Mouse (Mus musculus) neural tube, embryonic 12.5 days (tissue): ENCODE data around the gene Usp24. TPM values are rescaled to one million over a fixed set of nuclear protein-coding genes. Genes with fewer than 3 reads are reported as not detected.

ENCODE experiments used
- ATAC-seq: fragments of 200-750 bp; cut with Nextera tagmentation; 2 replicates; pipeline ENCODE4 v1.8.0; 2017; ENCODE audit warnings: low read depth, mild to moderate bottlenecking, moderate TSS enrichment, moderate library complexity; ENCODE audit not compliant: low FRiP score
- H3K27ac ChIP-seq: fragments of 300-500 bp; sonication (generic); 2 replicates; pipeline ENCODE4 v1.5.1; 2016
- H3K27me3 ChIP-seq: fragments of 300-500 bp; sonication (generic); replicated peaks from 2 replicates; pipeline ENCODE4 v1.6.1; 2016; ENCODE audit warnings: mild to moderate bottlenecking
- H3K36me3 ChIP-seq: fragments of 300-500 bp; sonication (generic); 2 replicates; pipeline ENCODE4 v1.6.1; 2016; ENCODE audit warnings: mild to moderate bottlenecking
- H3K4me1 ChIP-seq: fragments of 300-500 bp; sonication (generic); 2 replicates; pipeline ENCODE4 v1.6.1; 2016
- H3K4me2 ChIP-seq: fragments of 300-500 bp; sonication (generic); replicated peaks from 2 replicates; pipeline ENCODE4 v1.6.1; 2016; ENCODE audit warnings: mild to moderate bottlenecking
- H3K4me3 ChIP-seq: fragments of 300-500 bp; sonication (generic); 2 replicates; pipeline ENCODE4 v1.5.1; 2016
- H3K9ac ChIP-seq: fragments of 300-500 bp; sonication (generic); 2 replicates; pipeline ENCODE4 v1.6.1; 2016; ENCODE audit warnings: mild to moderate bottlenecking
- H3K9me3 ChIP-seq: fragments of 300-500 bp; sonication (generic); 2 replicates; pipeline ENCODE4 v1.6.1; 2016; ENCODE audit warnings: mild to moderate bottlenecking
- WGBS: fragments of 180-500 bp; shearing (Covaris S2); methylation state at CpG from one replicate; pipeline ENCODE4 v1.1.7; 2016; 5-methylcytosine and 5-hydroxymethylcytosine counted together
- polyA plus RNA-seq: library from polyadenylated mRNA; unstranded; fragments of >200 nt; fragmentation: Nextera tagmentation; extraction: Ambion mirVana; gene quantifications from 2 replicates; pipeline ENCODE4 v1.2.1, GENCODE M21; 2016

The Usp24 gene
- polyA plus RNA-seq, 1 experiment from 2014 or later = 10.2 TPM

- Histone ChIP-seq H3K9ac (no peak overlapping the region), H3K9me3 (no peaks in the 10 kb centered on the region), H3K4me1 (no peaks in the 10 kb centered on the region), H3K4me3 (no peak overlapping the region), H3K4me2 (no peak overlapping the region), H3K36me3 (no peaks in the 10 kb centered on the region), H3K27ac (no peak overlapping the region), H3K27me3 (no peaks in the 10 kb centered on the region)
- no peak for ATAC-seq
- 83% methylated on average over 6 of the region's 6 CpGs for WGBS
These were observed 14.7 kb upstream of the Usp24 start for GRCm38 (mm10) chr4:106301346-106301745.

GRCm38 (mm10) chr4:106308090-106308489 lies 7.9 kb upstream of the Usp24 start:
- H3K4me3 ChIP-seq = no peak overlapping the region
- H3K9me3 ChIP-seq = no peaks in the 10 kb centered on the region
- no peak overlapping the region for H3K4me2 ChIP-seq
- H3K27me3 ChIP-seq = no peaks in the 10 kb centered on the region
- no peak overlapping the region for H3K9ac ChIP-seq
- no peak for ATAC-seq
- no peaks in the 10 kb centered on the region for H3K4me1 ChIP-seq
- H3K27ac ChIP-seq = no peak overlapping the region
- 96% methylated on average over 3 of the region's 3 CpGs for WGBS
- no peaks in the 10 kb centered on the region for H3K36me3 ChIP-seq

GRCm38 (mm10) chr4:106312651-106313050 lies 3.4 kb upstream of the Usp24 start:
- H3K36me3 ChIP-seq = no peaks in the 10 kb centered on the region
- no peak overlapping the region for H3K27ac ChIP-seq
- 82% methylated on average over 8 of the region's 8 CpGs for whole genome bisulfite sequencing
- no peaks in the 10 kb centered on the region for H3K27me3 ChIP-seq
- H3K4me2 ChIP-seq = no peak overlapping the region
- H3K9ac ChIP-seq = no peak overlapping the region
- no peak for ATAC-seq
- peaks cover 12% of the 10 kb centered on the region for H3K4me1 ChIP-seq
- no peak overlapping the region for H3K4me3 ChIP-seq
- no peaks in the 10 kb centered on the region for H3K9me3 ChIP-seq

GRCm38 (mm10) chr4:106313070-106313469 lies 2.9 kb upstream of the Usp24 start:
- Histone ChIP-seq H3K4me3 (no peak overlapping the region), H3K9me3 (no peaks in the 10 kb centered on the region), H3K9ac (no peak overlapping the region), H3K4me2 (no peak overlapping the region), H3K27me3 (no peaks in the 10 kb centered on the region), H3K4me1 (peaks cover 17% of the 10 kb centered on the region), H3K27ac (no peak overlapping the region), H3K36me3 (no peaks in the 10 kb centered on the region)
- 88% methylated on average over 8 of the region's 8 CpGs for WGBS
- ATAC-seq = no peak

GRCm38 (mm10) chr4:106313874-106314273 lies 2.1 kb upstream of the Usp24 start:
- whole genome bisulfite sequencing = 66% methylated on average over 4 of the region's 4 CpGs
- Histone ChIP-seq H3K9me3 (no peaks in the 10 kb centered on the region), H3K27me3 (no peaks in the 10 kb centered on the region), H3K4me3 (no peak overlapping the region), H3K4me2 (no peak overlapping the region), H3K9ac (no peak overlapping the region), H3K27ac (no peak overlapping the region), H3K4me1 (peaks cover 19% of the 10 kb centered on the region), H3K36me3 (no peaks in the 10 kb centered on the region)
- ATAC-seq = no peak

GRCm38 (mm10) chr4:106314291-106314690 lies 1.7 kb upstream of the Usp24 start:
- H3K27me3 ChIP-seq = no peaks in the 10 kb centered on the region
- H3K27ac ChIP-seq = no peak overlapping the region
- no peaks in the 10 kb centered on the region for H3K36me3 ChIP-seq
- H3K4me2 ChIP-seq = no peak overlapping the region
- H3K4me1 ChIP-seq = peaks cover 19% of the 10 kb centered on the region
- ATAC-seq = no peak
- no peak overlapping the region for H3K9ac ChIP-seq
- no peaks in the 10 kb centered on the region for H3K9me3 ChIP-seq
- H3K4me3 ChIP-seq = no peak overlapping the region

GRCm38 (mm10) chr4:106316351-106317178 lies 552 bp downstream of the Usp24 start:
- H3K27ac ChIP-seq = peak overlapping the region; percentile 94
- peak overlapping the region; percentile 89 for H3K4me2 ChIP-seq
- H3K36me3 ChIP-seq = no peaks in the 10 kb centered on the region
- peak overlapping the region; percentile 96 for H3K4me3 ChIP-seq
- ATAC-seq = peak; percentile 72
- under 1% methylated on average over 80 of the region's 81 CpGs for WGBS
- peaks cover 25% of the 10 kb centered on the region for H3K4me1 ChIP-seq
- peak overlapping the region; percentile 97 for H3K9ac ChIP-seq
- H3K27me3 ChIP-seq = no peaks in the 10 kb centered on the region
- H3K9me3 ChIP-seq = no peaks in the 10 kb centered on the region

- ATAC-seq = peak; percentile 18
- H3K4me2 ChIP-seq = peak overlapping the region; percentile 89
- WGBS = 17% methylated on average over 19 of the region's 19 CpGs
- H3K4me1 ChIP-seq = peaks cover 26% of the 10 kb centered on the region
- H3K27me3 ChIP-seq = no peaks in the 10 kb centered on the region
- H3K9me3 ChIP-seq = no peaks in the 10 kb centered on the region
- H3K36me3 ChIP-seq = no peaks in the 10 kb centered on the region
- H3K9ac ChIP-seq = peak overlapping the region; percentile 97
- H3K4me3 ChIP-seq = peak overlapping the region; percentile 96
- H3K27ac ChIP-seq = no peak overlapping the region
These were observed 1.4 kb downstream of the Usp24 start for GRCm38 (mm10) chr4:106317179-106318055.

- Histone ChIP-seq H3K9ac (no peak overlapping the region), H3K4me3 (no peak overlapping the region)
- no peak for ATAC-seq
These were observed 2.2 kb downstream of the Usp24 start for GRCm38 (mm10) chr4:106318208-106318607.

GRCm38 (mm10) chr4:106318976-106319375 lies 3.0 kb downstream of the Usp24 start:
- 89% methylated on average over 6 of the region's 6 CpGs for WGBS
- no peaks in the 10 kb centered on the region for H3K27me3 ChIP-seq
- H3K27ac ChIP-seq = no peak overlapping the region
- no peaks in the 10 kb centered on the region for H3K36me3 ChIP-seq
- peaks cover 26% of the 10 kb centered on the region for H3K4me1 ChIP-seq
- H3K9ac ChIP-seq = no peak overlapping the region
- no peak overlapping the region for H3K4me3 ChIP-seq
- ATAC-seq = no peak
- no peaks in the 10 kb centered on the region for H3K9me3 ChIP-seq
- peak overlapping the region; percentile 89; the same call in 1 of the 2 replicates for H3K4me2 ChIP-seq

More at GRCm38 (mm10) chr4:106318208-106318607, 2.2 kb downstream of the Usp24 start:
- Histone ChIP-seq H3K9me3 (no peaks in the 10 kb centered on the region), H3K27me3 (no peaks in the 10 kb centered on the region), H3K27ac (no peak overlapping the region), H3K36me3 (no peaks in the 10 kb centered on the region), H3K4me2 (peak overlapping the region; percentile 89), H3K4me1 (peaks cover 26% of the 10 kb centered on the region)
- 85% methylated on average over 4 of the region's 4 CpGs for whole genome bisulfite sequencing

GRCm38 (mm10) chr4:106322846-106323245 lies 6.8 kb downstream of the Usp24 start:
- Histone ChIP-seq H3K27ac (no peak overlapping the region), H3K36me3 (no peaks in the 10 kb centered on the region), H3K9ac (no peak overlapping the region), H3K4me3 (no peak overlapping the region), H3K27me3 (no peaks in the 10 kb centered on the region), H3K9me3 (no peaks in the 10 kb centered on the region), H3K4me2 (no peak overlapping the region), H3K4me1 (peaks cover 12% of the 10 kb centered on the region; the same call in 1 of the 2 replicates)
- no peak for ATAC-seq
- WGBS = 92% methylated on average over 10 of the region's 10 CpGs

- ATAC-seq = no peak
- WGBS = 76% methylated on average over 2 of the region's 2 CpGs
- H3K4me3 ChIP-seq = no peak overlapping the region
- H3K9me3 ChIP-seq = no peaks in the 10 kb centered on the region
- H3K36me3 ChIP-seq = no peaks in the 10 kb centered on the region
- no peaks in the 10 kb centered on the region for H3K27me3 ChIP-seq
- no peak overlapping the region for H3K27ac ChIP-seq
- no peak overlapping the region for H3K9ac ChIP-seq
- no peak overlapping the region for H3K4me2 ChIP-seq
- H3K4me1 ChIP-seq = peaks cover 7% of the 10 kb centered on the region; the same call in 1 of the 2 replicates
These were observed 7.3 kb downstream of the Usp24 start for GRCm38 (mm10) chr4:106323318-106323717.
